In genomic region chr10:117379908-117380307, GRCm38 (mm10) we compare ENCODE assay signal across 8 mouse cellular contexts. TPM values are rescaled to one million over a fixed set of nuclear protein-coding genes. Genes with fewer than 3 reads are reported as not detected.
DNase-seq lines count a peak whose midpoint lies in the region; ATAC-seq and TF ChIP-seq lines count a peak whose summit lies in the region.

TSS of gene Cpsf6 (minus strand) at chr10:117380015.

- no peak for DNase-seq in cerebellum, adult 2 months
- DNase-seq in cerebellum, adult 9-11 months: no peak
- DNase-seq in ZHBTc4 (ENCODE audit: low read depth, low spot score): peak; percentile 67
- no peak for DNase-seq in hindbrain, embryonic 11.5 days (ENCODE audit: low spot score)
- DNase-seq in liver, embryonic 11.5 days (ENCODE audit: low spot score): no peak
- DNase-seq in cerebellum, postnatal 10 days: no peak

- H3K4me1 ChIP-seq in cerebellum, adult 2 months (ENCODE audit: control insufficient read depth, insufficient read depth, low read length): no peaks in the 10 kb centered on the region
- H3K4me1 ChIP-seq in forebrain, embryonic 15.5 days: peaks cover 10% of the 10 kb centered on the region
- H3K4me1 ChIP-seq in hindbrain, embryonic 11.5 days (replicated peaks; ENCODE audit: control insufficient read depth, insufficient read depth, low read length): no peaks in the 10 kb centered on the region
- peaks cover 7% of the 10 kb centered on the region for H3K4me1 ChIP-seq in liver, embryonic 11.5 days (replicated peaks; ENCODE audit: control insufficient read depth, insufficient read depth, low read length)
- H3K4me1 ChIP-seq in stomach, embryonic 16.5 days (ENCODE audit: control insufficient read depth, insufficient read depth, low read length): peaks cover under 1% of the 10 kb centered on the region

- H3K27me3 ChIP-seq in cerebellum, adult 2 months (ENCODE audit: control insufficient read depth, insufficient read depth, low read length): no peaks in the 10 kb centered on the region
- H3K27me3 ChIP-seq in forebrain, embryonic 15.5 days: no peaks in the 10 kb centered on the region
- no peaks in the 10 kb centered on the region for H3K27me3 ChIP-seq in hindbrain, embryonic 11.5 days (ENCODE audit: control insufficient read depth, insufficient read depth, low read length)
- no peaks in the 10 kb centered on the region for H3K27me3 ChIP-seq in liver, embryonic 11.5 days (replicated peaks; ENCODE audit: control insufficient read depth, insufficient read depth, low read length)
- no peaks in the 10 kb centered on the region for H3K27me3 ChIP-seq in stomach, embryonic 16.5 days (ENCODE audit: control insufficient read depth, insufficient read depth, low read length)

- H3K9ac ChIP-seq in forebrain, embryonic 15.5 days (replicated peaks): no peak within 1 kb of the TSS
- no peak within 1 kb of the TSS for H3K9ac ChIP-seq in hindbrain, embryonic 11.5 days (ENCODE audit: low read depth, low read length)
- no peak within 1 kb of the TSS for H3K9ac ChIP-seq in liver, embryonic 11.5 days (ENCODE audit: low read depth, low read length)
- H3K9ac ChIP-seq in stomach, embryonic 16.5 days (ENCODE audit: low read length): no peak within 1 kb of the TSS

- no peaks in the 10 kb centered on the region for H3K9me3 ChIP-seq in forebrain, embryonic 15.5 days
- no peaks in the 10 kb centered on the region for H3K9me3 ChIP-seq in hindbrain, embryonic 11.5 days (ENCODE audit: control insufficient read depth, low read length)
- H3K9me3 ChIP-seq in liver, embryonic 11.5 days (ENCODE audit: control insufficient read depth, low read length): no peaks in the 10 kb centered on the region
- H3K9me3 ChIP-seq in stomach, embryonic 16.5 days (replicated peaks; ENCODE audit: control insufficient read depth, low read length): no peaks in the 10 kb centered on the region

- WGBS in cerebellum, adult 2 months: 94% methylated on average over 6 of the region's 6 CpGs
- WGBS in forebrain, embryonic 15.5 days: 91% methylated on average over 6 of the region's 6 CpGs
- 91% methylated on average over 6 of the region's 6 CpGs for WGBS in hindbrain, embryonic 11.5 days
- 69% methylated on average over 6 of the region's 6 CpGs for WGBS in liver, embryonic 11.5 days
- WGBS in stomach, embryonic 16.5 days: 73% methylated on average over 6 of the region's 6 CpGs

- H3K4me3 ChIP-seq in cerebellum, adult 2 months (replicated peaks; ENCODE audit: insufficient read depth, low read depth, low read length): no peak within 1 kb of the TSS
- no peak within 1 kb of the TSS for H3K4me3 ChIP-seq in forebrain, embryonic 15.5 days
- H3K4me3 ChIP-seq in hindbrain, embryonic 11.5 days (ENCODE audit: low read depth, low read length): no peak within 1 kb of the TSS
- no peak within 1 kb of the TSS for H3K4me3 ChIP-seq in liver, embryonic 11.5 days (ENCODE audit: low read depth, low read length)
- H3K4me3 ChIP-seq in stomach, embryonic 16.5 days (replicated peaks; ENCODE audit: low read length): no peak within 1 kb of the TSS

- TF ChIP-seq POLR2A in cerebellum, adult 2 months (IDR thresholded peaks at IDR 0.05; ENCODE audit: borderline replicate concordance, insufficient read depth, low read length): no peak

- H3K36me3 ChIP-seq in forebrain, embryonic 15.5 days: no peaks in the 10 kb centered on the region
- no peaks in the 10 kb centered on the region for H3K36me3 ChIP-seq in hindbrain, embryonic 11.5 days (ENCODE audit: control insufficient read depth, insufficient read depth, low read length)
- no peaks in the 10 kb centered on the region for H3K36me3 ChIP-seq in liver, embryonic 11.5 days (ENCODE audit: control insufficient read depth, insufficient read depth, low read length)
- H3K36me3 ChIP-seq in stomach, embryonic 16.5 days (ENCODE audit: control insufficient read depth, insufficient read depth, low read length): no peaks in the 10 kb centered on the region

- no peak within 1 kb of the TSS for H3K27ac ChIP-seq in cerebellum, adult 2 months (ENCODE audit: insufficient read depth, low read length)
- no peak within 1 kb of the TSS for H3K27ac ChIP-seq in forebrain, embryonic 15.5 days (replicated peaks)
- no peak within 1 kb of the TSS for H3K27ac ChIP-seq in hindbrain, embryonic 11.5 days (ENCODE audit: low read depth, low read length)
- no peak within 1 kb of the TSS for H3K27ac ChIP-seq in liver, embryonic 11.5 days (ENCODE audit: low read depth, low read length)
- H3K27ac ChIP-seq in stomach, embryonic 16.5 days (ENCODE audit: low read length): no peak within 1 kb of the TSS

- no peak for TF ChIP-seq CTCF in cerebellum, adult 2 months (IDR thresholded peaks at IDR 0.05; ENCODE audit: borderline replicate concordance, insufficient read depth, low read depth, low read length)

- no peak within 1 kb of the TSS for H3K4me2 ChIP-seq in forebrain, embryonic 15.5 days (replicated peaks)
- no peak within 1 kb of the TSS for H3K4me2 ChIP-seq in hindbrain, embryonic 11.5 days (replicated peaks; ENCODE audit: low read depth, low read length)
- no peak within 1 kb of the TSS for H3K4me2 ChIP-seq in liver, embryonic 11.5 days
- no peak within 1 kb of the TSS for H3K4me2 ChIP-seq in stomach, embryonic 16.5 days (ENCODE audit: low read depth, low read length)

- ATAC-seq in forebrain, embryonic 15.5 days (replicated peaks): no peak
- no peak for ATAC-seq in hindbrain, embryonic 11.5 days (ENCODE audit: low FRiP score)
- no peak for ATAC-seq in liver, embryonic 11.5 days (replicated peaks; ENCODE audit: low FRiP score)
- no peak for ATAC-seq in stomach, embryonic 16.5 days (ENCODE audit: insufficient read depth, low FRiP score)

RNA-seq across cellular contexts. Expression of gene Cpsf6, which starts in this region (rescaled TPM):
- 64.0 and 68.4 TPM in 2 replicates for polyA plus RNA-seq in cerebellum, adult 2 months (2012; rRNA removed)
- polyA plus RNA-seq in forebrain, embryonic 15.5 days (2015; fragmentation: Nextera tagmentation; extraction: Ambion mirVana): 201 and 205 TPM in 2 replicates
- polyA plus RNA-seq in hindbrain, embryonic 11.5 days (2014; fragmentation: Nextera tagmentation; extraction: Ambion mirVana): 230 and 231 TPM in 2 replicates
- 135 and 155 TPM in 2 replicates for polyA plus RNA-seq in liver, embryonic 11.5 days (2014; fragmentation: Nextera tagmentation; extraction: Ambion mirVana)
- 121 and 123 TPM in 2 replicates for polyA plus RNA-seq in stomach, embryonic 16.5 days (2015; fragmentation: Nextera tagmentation; extraction: Ambion mirVana)
